In genomic region chr5:149379131-149379784, GRCm38 (mm10) we compare ENCODE assay signal across 11 mouse cellular contexts. TPM values are rescaled to one million over a fixed set of nuclear protein-coding genes. Genes with fewer than 3 reads are reported as not detected.
DNase-seq lines count a peak whose midpoint lies in the region; ATAC-seq lines count a peak whose summit lies in the region.
"Had no signal": no experiment of that assay in that cellular context is flagged by ENCODE, and none has a peak within 500 bp of the region (broad histone marks: within the 10 kb centered on the region; RNA-seq: fewer than 3 reads in every experiment).

No protein-coding gene starts in this region.

- H3K9me3 ChIP-seq in forebrain, embryonic 11.5 days (ENCODE audit: control insufficient read depth, low read length), result no peaks in the 10 kb centered on the region
- H3K9me3 ChIP-seq in hindbrain, embryonic 12.5 days (replicated peaks), result no peaks in the 10 kb centered on the region
- H3K9me3 ChIP-seq in neural tube, embryonic 15.5 days (replicated peaks), result no peaks in the 10 kb centered on the region
- H3K9me3 ChIP-seq: neural tube, embryonic 12.5 days had no signal

- no peak overlapping the region for H3K4me2 ChIP-seq in forebrain, embryonic 11.5 days (ENCODE audit: low read depth, low read length, severe bottlenecking)
- no peak overlapping the region for H3K4me2 ChIP-seq in hindbrain, embryonic 12.5 days (replicated peaks)
- no peak overlapping the region for H3K4me2 ChIP-seq in neural tube, embryonic 15.5 days
- H3K4me2 ChIP-seq: neural tube, embryonic 12.5 days had no signal

- peaks cover 33% of the 10 kb centered on the region for H3K4me1 ChIP-seq in forebrain, embryonic 11.5 days (replicated peaks; ENCODE audit: control insufficient read depth, insufficient read depth, low read length)
- H3K4me1 ChIP-seq in hindbrain, embryonic 12.5 days, result peaks cover 61% of the 10 kb centered on the region
- peaks cover 55% of the 10 kb centered on the region for H3K4me1 ChIP-seq in neural tube, embryonic 15.5 days

- H3K27ac ChIP-seq in forebrain, embryonic 11.5 days (ENCODE audit: low read depth, low read length), result peak overlapping the region; percentile 75
- peak overlapping the region; percentile 76 for H3K27ac ChIP-seq in hindbrain, embryonic 12.5 days
- H3K27ac ChIP-seq in neural tube, embryonic 15.5 days (replicated peaks), result peak overlapping the region; percentile 82; the same call in 1 of the 2 replicates

- H3K36me3 ChIP-seq in forebrain, embryonic 11.5 days (ENCODE audit: control insufficient read depth, insufficient read depth, low read length), result no peaks in the 10 kb centered on the region
- no peaks in the 10 kb centered on the region for H3K36me3 ChIP-seq in hindbrain, embryonic 12.5 days
- no peaks in the 10 kb centered on the region for H3K36me3 ChIP-seq in neural tube, embryonic 15.5 days
- H3K36me3 ChIP-seq: neural tube, embryonic 12.5 days had no signal

- no peak overlapping the region for H3K4me3 ChIP-seq in forebrain, embryonic 11.5 days (ENCODE audit: low read depth, low read length)
- H3K4me3 ChIP-seq in hindbrain, embryonic 12.5 days, result no peak overlapping the region
- H3K4me3 ChIP-seq in neural tube, embryonic 15.5 days (replicated peaks), result no peak overlapping the region
- H3K4me3 ChIP-seq: neural tube, embryonic 12.5 days had no signal

- WGBS in forebrain, embryonic 11.5 days, result 89% methylated on average over 16 of the region's 16 CpGs
- WGBS in hindbrain, embryonic 12.5 days, result 78% methylated on average over 16 of the region's 16 CpGs
- WGBS in neural tube, embryonic 15.5 days, result 72% methylated on average over 16 of the region's 16 CpGs

- ATAC-seq in forebrain, embryonic 11.5 days (replicated peaks; ENCODE audit: low FRiP score), result no peak
- ATAC-seq in hindbrain, embryonic 12.5 days (ENCODE audit: low FRiP score), result no peak
- ATAC-seq in neural tube, embryonic 15.5 days (ENCODE audit: low FRiP score), result no peak

- DNase-seq in layer of hippocampus, adult 11-12 months (ENCODE audit: low spot score), result peak; percentile 20
- DNase-seq in layer of hippocampus, postnatal 25 days (ENCODE audit: extremely low spot score in 1 of 2, low spot score in 1 of 2), result no peak
- no peak for DNase-seq in forebrain, embryonic 11.5 days (ENCODE audit: low spot score)
- DNase-seq in ovary, postnatal 14 days (ENCODE audit: low spot score), result no peak
- DNase-seq in frontal cortex, adult 2 months (ENCODE audit: extremely low spot score in 1 of 2, low spot score in 1 of 2), result no peak
- DNase-seq in cerebellum, postnatal 25 days, result no peak
- DNase-seq: adrenal gland, postnatal 14 days; lung, adult 2 months had no signal

- no peak overlapping the region for H3K9ac ChIP-seq in forebrain, embryonic 11.5 days (ENCODE audit: low read length)
- no peak overlapping the region for H3K9ac ChIP-seq in hindbrain, embryonic 12.5 days
- no peak overlapping the region for H3K9ac ChIP-seq in neural tube, embryonic 15.5 days (replicated peaks)
- H3K9ac ChIP-seq: neural tube, embryonic 12.5 days had no signal

- H3K27me3 ChIP-seq in forebrain, embryonic 11.5 days (ENCODE audit: control insufficient read depth, insufficient read depth, low read length), result no peaks in the 10 kb centered on the region
- H3K27me3 ChIP-seq in hindbrain, embryonic 12.5 days, result peaks cover 6% of the 10 kb centered on the region; the same call in 1 of the 2 replicates
- no peaks in the 10 kb centered on the region for H3K27me3 ChIP-seq in neural tube, embryonic 15.5 days (replicated peaks)
- H3K27me3 ChIP-seq: neural tube, embryonic 12.5 days had no signal

RNA-seq across cellular contexts. Expression of gene Medag, which starts 32.3 kb away (rescaled TPM):
- 1 to 10 TPM; 2.1 to 2.6 TPM for total RNA-seq in layer of hippocampus, postnatal 25 days (2021)
- 1.0 and 1.4 TPM in 2 replicates for polyA plus RNA-seq in forebrain, embryonic 11.5 days (2014; fragmentation: Nextera tagmentation; extraction: Ambion mirVana)
- polyA plus RNA-seq in hindbrain, embryonic 12.5 days (2016; fragmentation: Nextera tagmentation; extraction: Ambion mirVana), result 1.0 and 1.1 TPM in 2 replicates
- polyA plus RNA-seq in neural tube, embryonic 15.5 days (2015; fragmentation: Nextera tagmentation; extraction: Ambion mirVana), result 1.8 and 2.5 TPM in 2 replicates
- polyA plus RNA-seq in frontal cortex, adult 2 months (2012; rRNA removed), result 10.9 and 11.9 TPM in 2 replicates
